Mouse (Mus musculus) CH12.LX (cell line): Measurements from ENCODE around the gene Gsg1. TPM values are rescaled to one million over a fixed set of nuclear protein-coding genes. Genes with fewer than 3 reads are reported as not detected.

Source experiments
- DNase-seq: peaks from one replicate; pipeline ENCODE4 v3.0.0-alpha.2; 2013; ENCODE audit errors: extremely low read depth
- H3K27ac ChIP-seq: 2 replicates; pipeline ENCODE4 v1.5.1; 2012; ENCODE audit warnings: low read depth, mild to moderate bottlenecking, control low read depth, moderate library complexity; ENCODE audit not compliant: insufficient read depth
- H3K27me3 ChIP-seq: replicated peaks from 2 replicates; pipeline ENCODE3; 2012; ENCODE audit warnings: inconsistent platforms
- H3K36me3 ChIP-seq, 2 experiments: replicated peaks in 1 of 2; 2 replicates each; pipeline versions ENCODE3 to v1.6.1; 2012; ENCODE audit warnings: inconsistent platforms in 1 of 2, low read length in 1 of 2, mild to moderate bottlenecking in 1 of 2, mixed read lengths in 1 of 2, moderate library complexity in 1 of 2; ENCODE audit not compliant: control insufficient read depth in 1 of 2, insufficient read depth in 1 of 2
- H3K4me1 ChIP-seq, 2 experiments: 2 replicates each; pipeline ENCODE4 v1.6.1; 2012; ENCODE audit warnings: inconsistent platforms in 1 of 2, moderate library complexity in 1 of 2; ENCODE audit not compliant: insufficient read depth in 2 of 2, control insufficient read depth in 1 of 2
- H3K4me2 ChIP-seq: 2 replicates; pipeline ENCODE4 v1.6.1; 2012; ENCODE audit warnings: low read depth, mild to moderate bottlenecking, control low read depth; ENCODE audit not compliant: poor library complexity, insufficient read depth, severe bottlenecking
- H3K4me3 ChIP-seq, 3 experiments: fragments of 150-350 bp in 1 of 3; sonication (generic) in 1 of 3; replicated peaks in 1 of 3; 2 replicates each; pipeline versions ENCODE3 to v1.5.1; 2011 to 2012; ENCODE audit warnings: low read depth in 2 of 3, low read length in 2 of 3, mild to moderate bottlenecking in 2 of 3, moderate library complexity in 2 of 3, control low read depth in 1 of 3, improper control_type of control experiment in 1 of 3, inconsistent platforms in 1 of 3, mixed read lengths in 1 of 3; ENCODE audit not compliant: poor library complexity in 1 of 3
- H3K79me2 ChIP-seq: replicated peaks from 2 replicates; pipeline ENCODE4 v1.6.1; 2012; ENCODE audit warnings: mild to moderate bottlenecking, moderate library complexity; ENCODE audit not compliant: control insufficient read depth, poor library complexity, insufficient read depth, severe bottlenecking; ENCODE audit errors: extremely low read depth
- H3K9ac ChIP-seq: 2 replicates; pipeline ENCODE4 v1.6.1; 2012; ENCODE audit warnings: low read depth, mild to moderate bottlenecking, control low read depth, moderate library complexity; ENCODE audit not compliant: insufficient read depth
- H3K9me3 ChIP-seq: replicated peaks from 2 replicates; pipeline ENCODE3; 2012; ENCODE audit warnings: low read length, inconsistent platforms, mixed read lengths
- BHLHE40 ChIP-seq: IDR thresholded peaks from 2 replicates; pipeline ENCODE4 v1.6.1; 2011; ENCODE audit warnings: mild to moderate bottlenecking, low read depth, low read length, improper control_type of control experiment
- CTCF ChIP-seq, 2 experiments: IDR thresholded peaks in 1 of 2; conservative IDR thresholded peaks in 1 of 2; 2 replicates each; pipeline ENCODE4 v1.5.1; 2011 to 2012; ENCODE audit warnings: low read depth in 2 of 2, low read length in 2 of 2, improper control_type of control experiment in 1 of 2, inconsistent platforms in 1 of 2, mild to moderate bottlenecking in 1 of 2, moderate library complexity in 1 of 2
- ELF1 ChIP-seq: IDR thresholded peaks from 2 replicates; pipeline ENCODE4 v1.6.1; 2014; ENCODE audit warnings: low read depth, mild to moderate bottlenecking, inconsistent platforms, low read length, improper control_type of control experiment
- EP300 ChIP-seq: IDR thresholded peaks from 2 replicates; pipeline ENCODE4 v1.6.1; 2011; ENCODE audit warnings: low read length, improper control_type of control experiment
- GABPA ChIP-seq: IDR thresholded peaks from 2 replicates; pipeline ENCODE4 v1.6.1; 2012; ENCODE audit warnings: low read depth, low read length, improper control_type of control experiment, inconsistent platforms; ENCODE audit not compliant: insufficient replicate concordance
- IRF4 ChIP-seq: IDR thresholded peaks from 2 replicates; pipeline ENCODE4 v1.6.1; 2014; ENCODE audit warnings: low read depth, mild to moderate bottlenecking, inconsistent platforms, low read length, improper control_type of control experiment
- JUND ChIP-seq: conservative IDR thresholded peaks from 2 replicates; pipeline ENCODE4 v1.6.1; 2011; ENCODE audit warnings: low read depth, low read length, improper control_type of control experiment
- KAT2A ChIP-seq: IDR thresholded peaks from 2 replicates; pipeline ENCODE4 v1.6.1; 2012; ENCODE audit warnings: low read length, improper control_type of control experiment, inconsistent platforms; ENCODE audit not compliant: insufficient replicate concordance
- MEF2A ChIP-seq: IDR thresholded peaks from 2 replicates; pipeline ENCODE4 v1.6.1; 2014; ENCODE audit warnings: low read depth, mild to moderate bottlenecking, inconsistent platforms, low read length, improper control_type of control experiment, borderline replicate concordance
- MXI1 ChIP-seq: IDR thresholded peaks from 2 replicates; pipeline ENCODE4 v1.6.1; 2011; ENCODE audit warnings: mild to moderate bottlenecking, low read depth, low read length, improper control_type of control experiment
- NELFE ChIP-seq: IDR thresholded peaks from 2 replicates; pipeline ENCODE4 v1.6.1; 2011; ENCODE audit warnings: low read depth, low read length, improper control_type of control experiment
- PAX5 ChIP-seq: IDR thresholded peaks from 2 replicates; pipeline ENCODE4 v1.6.1; 2012; ENCODE audit warnings: low read length, inconsistent platforms, mixed read lengths
- POLR2A ChIP-seq: IDR thresholded peaks from 2 replicates; pipeline ENCODE4 v1.6.1; 2011; ENCODE audit warnings: low read depth, mild to moderate bottlenecking, improper control_type of control experiment, low read length
- POLR2AphosphoS2 ChIP-seq: IDR thresholded peaks from 2 replicates; pipeline ENCODE4 v1.6.1; 2011; ENCODE audit warnings: low read depth, low read length, improper control_type of control experiment
- RAD21 ChIP-seq: IDR thresholded peaks from 2 replicates; pipeline ENCODE4 v1.6.1; 2011; ENCODE audit warnings: low read depth, mild to moderate bottlenecking, low read length, improper control_type of control experiment, moderate library complexity
- RCOR1 ChIP-seq: conservative IDR thresholded peaks from 2 replicates; pipeline ENCODE4 v1.6.1; 2012; ENCODE audit warnings: low read depth, mild to moderate bottlenecking, inconsistent platforms, low read length, improper control_type of control experiment
- TCF12 ChIP-seq: IDR thresholded peaks from 2 replicates; pipeline ENCODE4 v1.6.1; 2014; ENCODE audit warnings: low read depth, mild to moderate bottlenecking, inconsistent platforms, low read length, improper control_type of control experiment
- UBTF ChIP-seq: IDR thresholded peaks from 2 replicates; pipeline ENCODE4 v1.6.1; 2012; ENCODE audit warnings: low read depth, mild to moderate bottlenecking, inconsistent platforms, low read length, improper control_type of control experiment, moderate library complexity
- USF1 ChIP-seq: IDR thresholded peaks from 2 replicates; pipeline ENCODE4 v1.6.1; 2014; ENCODE audit warnings: low read depth, mild to moderate bottlenecking, inconsistent platforms, low read length, improper control_type of control experiment
- ZKSCAN1 ChIP-seq: IDR thresholded peaks from 2 replicates; pipeline ENCODE4 v1.6.1; 2012; ENCODE audit warnings: low read depth, inconsistent platforms, low read length, improper control_type of control experiment, borderline replicate concordance
- ZMIZ1 ChIP-seq: IDR thresholded peaks from 2 replicates; pipeline ENCODE4 v1.6.1; 2012; ENCODE audit warnings: low read depth, mild to moderate bottlenecking, inconsistent platforms, low read length, improper control_type of control experiment
- ZNF384 ChIP-seq: IDR thresholded peaks from 2 replicates; pipeline ENCODE4 v1.6.1; 2012; ENCODE audit warnings: low read depth, low read length, improper control_type of control experiment, inconsistent platforms
- dilution Hi-C: fragments of 300-500 bp; cut with MboI; formaldehyde crosslinking; loops from 2 replicates; pipeline ENCODE4 v1.14.3; 2020; ENCODE audit warnings: low sequenced_read_pairs; ENCODE audit not compliant: extremely low pct_unique_long_range_greater_than_20kb, extremely low pct_ligation_motif_present
- in situ Hi-C: fragments of 300-500 bp; cut with MboI; formaldehyde crosslinking; loops from 3 replicates; pipeline ENCODE4 v1.14.3; 2019; ENCODE audit warnings: low sequenced_read_pairs, low pct_ligation_motif_present, low pct_unique_long_range_greater_than_20kb, mixed read lengths
- polyA plus RNA-seq: library from polyadenylated mRNA; unstranded; fragments of >175 nt; gene quantifications from 2 replicates; pipeline ENCODE4 v1.2.1, GENCODE M21; 2012; ENCODE audit warnings: low read depth; ENCODE audit not compliant: insufficient read length
- total RNA-seq, 2 experiments: library from RNA; depleted of rRNA; stranded (reverse); fragments of 300-350 nt in 1 of 2; fragments of >200 nt in 1 of 2; gene quantifications; 2 replicates each; pipeline ENCODE4 v1.2.3; 2012 to 2014

Gene Gsg1
- total and polyA plus RNA-seq, 3 experiments, result not detected

DNA sequence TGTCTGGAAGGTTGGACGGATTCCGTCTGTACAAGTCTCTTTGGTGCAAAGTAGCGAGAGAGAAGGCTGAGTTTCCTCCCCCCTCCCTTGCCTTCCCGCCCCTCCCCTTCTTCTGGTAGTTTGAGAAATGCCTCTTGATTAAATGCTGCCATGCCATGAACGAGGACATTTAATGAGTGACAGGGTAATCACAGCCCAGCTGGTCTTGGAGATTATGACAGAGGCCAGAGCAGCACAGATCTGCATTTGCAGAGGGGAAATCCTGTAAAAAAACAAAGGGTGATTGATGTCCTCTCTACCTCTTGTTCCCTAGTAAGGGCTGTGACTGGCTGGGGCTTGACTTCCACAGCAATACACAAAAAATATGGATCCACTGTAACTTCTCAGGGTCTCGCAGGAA is 6.3 kb downstream of the Gsg1 start:
- H3K27ac ChIP-seq, result no peak overlapping the region
- no peaks in the 10 kb centered on the region for H3K79me2 ChIP-seq
- no peaks in the 10 kb centered on the region for H3K27me3 ChIP-seq
- no peak overlapping the region for H3K9ac ChIP-seq
- no peak overlapping the region for H3K4me3 ChIP-seq
- H3K9me3 ChIP-seq, result no peaks in the 10 kb centered on the region
- H3K36me3 ChIP-seq, result no peaks in the 10 kb centered on the region
- no peaks in the 10 kb centered on the region for H3K4me1 ChIP-seq
- in situ Hi-C loops, result loop anchor here (5.0 to 10.0 kb wide), 2 partner anchors 93 to 129 kb away; no protein-coding TSS in a partner anchor
- TF ChIP-seq RCOR1, result no peak
- no peak for TF ChIP-seq TCF12
- TF ChIP-seq ZNF384, result no peak
- TF ChIP-seq, all 38 proteins: peak for 0
- DNase-seq, result no peak
- H3K4me2 ChIP-seq, result no peak overlapping the region
- dilution Hi-C loops, result no loop called here

- in situ Hi-C loops (loop anchor here (5.0 to 10.0 kb wide), 2 partner anchors 91 to 132 kb away; no protein-coding TSS in a partner anchor), dilution Hi-C loops (no loop called here)
- H3K27ac ChIP-seq, result no peak overlapping the region
- H3K4me1 ChIP-seq, result no peaks in the 10 kb centered on the region
- no peak overlapping the region for H3K4me2 ChIP-seq
- H3K9ac ChIP-seq, result no peak overlapping the region
- H3K36me3 ChIP-seq, result no peaks in the 10 kb centered on the region
- H3K27me3 ChIP-seq, result no peaks in the 10 kb centered on the region
- TF ChIP-seq IRF4 (no peak), RAD21 (no peak), JUND (no peak), GABPA (no peak), EP300 (no peak), BHLHE40 (no peak), ZMIZ1 (no peak), ELF1 (no peak), KAT2A (no peak), ZKSCAN1 (no peak), UBTF (no peak), MXI1 (no peak), MEF2A (no peak), USF1 (no peak), POLR2A (no peak), NELFE (no peak), POLR2AphosphoS2 (no peak), PAX5 (no peak), CTCF (conservative IDR thresholded peaks at IDR 0.05 in 1 of 2, IDR thresholded peaks at IDR 0.05 in 1 of 2; ENCODE audit: low read depth in 2 of 2, low read length in 2 of 2) (no peak)
- no peak overlapping the region for H3K4me3 ChIP-seq
- no peaks in the 10 kb centered on the region for H3K9me3 ChIP-seq
- no peaks in the 10 kb centered on the region for H3K79me2 ChIP-seq
- DNase-seq, result no peak
Measured at GRCm38 (mm10) chr6:135245586-135245985, 8.6 kb downstream of the Gsg1 start.
